Mouse (Mus musculus) hindbrain, embryonic 15.5 days (tissue): ENCODE measurements around the gene Atg2a. TPM values are rescaled to one million over a fixed set of nuclear protein-coding genes. Genes with fewer than 3 reads are reported as not detected.
A peak's percentile ranks its signal among the peaks of the same experiment; 100 is the strongest.

Source experiments
- ATAC-seq: fragments of 200-750 bp; cut with Nextera tagmentation; 2 replicates; pipeline ENCODE4 v1.8.0; 2017; ENCODE audit warnings: low read depth, moderate number of reproducible peaks, moderate TSS enrichment; ENCODE audit not compliant: low FRiP score
- H3K27ac ChIP-seq: fragments of 300-500 bp; sonication (generic); replicated peaks from 2 replicates; pipeline ENCODE4 v1.5.1; 2015; ENCODE audit warnings: mild to moderate bottlenecking, inconsistent platforms
- H3K27me3 ChIP-seq: fragments of 300-500 bp; sonication (generic); 2 replicates; pipeline ENCODE4 v1.6.1; 2015; ENCODE audit warnings: control low read depth, inconsistent platforms
- H3K36me3 ChIP-seq: fragments of 300-500 bp; sonication (generic); 2 replicates; pipeline ENCODE4 v1.6.1; 2015; ENCODE audit warnings: control low read depth, inconsistent platforms
- H3K4me1 ChIP-seq: fragments of 300-500 bp; sonication (generic); replicated peaks from 2 replicates; pipeline ENCODE4 v1.6.1; 2015; ENCODE audit warnings: control low read depth, inconsistent platforms
- H3K4me2 ChIP-seq: fragments of 300-500 bp; sonication (generic); 2 replicates; pipeline ENCODE4 v1.6.1; 2015; ENCODE audit warnings: moderate library complexity, mild to moderate bottlenecking, inconsistent platforms
- H3K4me3 ChIP-seq: fragments of 300-500 bp; sonication (generic); 2 replicates; pipeline ENCODE4 v1.5.1; 2015; ENCODE audit warnings: mild to moderate bottlenecking, inconsistent platforms
- H3K9ac ChIP-seq: fragments of 300-500 bp; sonication (generic); 2 replicates; pipeline ENCODE4 v1.6.1; 2015; ENCODE audit warnings: inconsistent platforms
- H3K9me3 ChIP-seq: fragments of 300-500 bp; sonication (generic); 2 replicates; pipeline ENCODE4 v1.6.1; 2016; ENCODE audit warnings: control low read depth, inconsistent platforms
- WGBS: fragments of 180-500 bp; shearing (Covaris S2); methylation state at CpG from one replicate; pipeline ENCODE4 v1.1.7; 2015; 5-methylcytosine and 5-hydroxymethylcytosine counted together
- polyA plus RNA-seq: library from polyadenylated mRNA; unstranded; fragments of >200 nt; fragmentation: Nextera tagmentation; extraction: Ambion mirVana; gene quantifications from 2 replicates; pipeline ENCODE4 v1.2.1, GENCODE M21; 2015

Gene Atg2a
- polyA plus RNA-seq, 1 experiment from 2014 or later: 16.1 TPM

DNA sequence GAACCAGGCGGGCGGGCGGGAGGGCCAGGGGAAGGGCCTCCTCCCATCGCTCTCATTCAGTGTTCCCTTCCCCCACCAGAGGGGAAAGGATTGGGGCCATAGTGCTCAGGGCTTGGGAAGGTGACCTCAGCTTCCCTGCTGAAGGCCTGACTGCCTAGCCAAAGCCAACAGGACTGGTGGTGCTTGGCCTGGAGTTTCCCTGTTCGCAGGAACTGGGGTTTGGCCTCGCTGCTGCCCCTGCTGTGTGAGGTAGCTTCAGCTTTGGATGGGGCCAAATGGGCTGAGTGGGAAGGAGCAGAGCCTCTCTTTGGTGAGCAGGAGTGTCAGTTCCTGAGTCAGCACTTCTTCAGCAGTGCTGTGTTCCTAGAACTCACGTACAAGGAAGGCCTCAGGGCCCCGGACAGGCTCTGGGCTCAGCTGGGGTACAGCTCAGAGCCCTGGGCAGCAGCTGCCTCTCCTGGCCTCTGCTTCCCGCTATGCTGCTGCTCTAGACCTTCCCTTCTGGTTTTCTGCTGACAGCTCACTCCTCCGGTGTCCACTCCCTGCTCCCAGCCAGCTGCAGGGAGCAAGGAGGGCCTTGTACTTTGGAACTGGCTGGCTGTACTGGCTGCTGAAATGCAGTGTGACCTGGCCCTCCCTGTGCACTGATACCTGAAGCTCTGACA is 49.8 kb downstream of the Atg2a start:
- no peak overlapping the region for H3K4me2 ChIP-seq
- no peak overlapping the region for H3K9ac ChIP-seq
- H3K27ac ChIP-seq: peak overlapping the region; percentile 38
- H3K4me3 ChIP-seq: no peak overlapping the region
- no peaks in the 10 kb centered on the region for H3K27me3 ChIP-seq
- 79% methylated on average over 10 of the region's 10 CpGs for WGBS
- H3K4me1 ChIP-seq: peaks cover 18% of the 10 kb centered on the region; the same call in 1 of the 2 replicates
- H3K36me3 ChIP-seq: peaks cover 26% of the 10 kb centered on the region
- no peak for ATAC-seq
- H3K9me3 ChIP-seq: no peaks in the 10 kb centered on the region

GRCm38 (mm10) chr19:6292262-6292661 is 50.8 kb downstream of the Atg2a start:
- H3K27ac ChIP-seq: no peak overlapping the region
- H3K9me3 ChIP-seq: no peaks in the 10 kb centered on the region
- 92% methylated on average over 5 of the region's 5 CpGs for WGBS
- no peak overlapping the region for H3K9ac ChIP-seq
- no peak for ATAC-seq
- peaks cover 9% of the 10 kb centered on the region; the same call in 1 of the 2 replicates for H3K4me1 ChIP-seq
- H3K36me3 ChIP-seq: peaks cover 32% of the 10 kb centered on the region
- no peaks in the 10 kb centered on the region for H3K27me3 ChIP-seq
- H3K4me3 ChIP-seq: no peak overlapping the region
- H3K4me2 ChIP-seq: no peak overlapping the region

- 94% methylated on average over 17 of the region's 17 CpGs for WGBS
- no peaks in the 10 kb centered on the region for H3K9me3 ChIP-seq
- peaks cover under 1% of the 10 kb centered on the region; the same call in 1 of the 2 replicates for H3K4me1 ChIP-seq
- H3K4me2 ChIP-seq: no peak overlapping the region
- no peak overlapping the region for H3K9ac ChIP-seq
- peaks cover 47% of the 10 kb centered on the region for H3K36me3 ChIP-seq
- no peaks in the 10 kb centered on the region for H3K27me3 ChIP-seq
- H3K27ac ChIP-seq: no peak overlapping the region
- H3K4me3 ChIP-seq: no peak overlapping the region
- ATAC-seq: no peak
These were observed 52.8 kb downstream of the Atg2a start for GRCm38 (mm10) chr19:6294301-6294700.

DNA sequence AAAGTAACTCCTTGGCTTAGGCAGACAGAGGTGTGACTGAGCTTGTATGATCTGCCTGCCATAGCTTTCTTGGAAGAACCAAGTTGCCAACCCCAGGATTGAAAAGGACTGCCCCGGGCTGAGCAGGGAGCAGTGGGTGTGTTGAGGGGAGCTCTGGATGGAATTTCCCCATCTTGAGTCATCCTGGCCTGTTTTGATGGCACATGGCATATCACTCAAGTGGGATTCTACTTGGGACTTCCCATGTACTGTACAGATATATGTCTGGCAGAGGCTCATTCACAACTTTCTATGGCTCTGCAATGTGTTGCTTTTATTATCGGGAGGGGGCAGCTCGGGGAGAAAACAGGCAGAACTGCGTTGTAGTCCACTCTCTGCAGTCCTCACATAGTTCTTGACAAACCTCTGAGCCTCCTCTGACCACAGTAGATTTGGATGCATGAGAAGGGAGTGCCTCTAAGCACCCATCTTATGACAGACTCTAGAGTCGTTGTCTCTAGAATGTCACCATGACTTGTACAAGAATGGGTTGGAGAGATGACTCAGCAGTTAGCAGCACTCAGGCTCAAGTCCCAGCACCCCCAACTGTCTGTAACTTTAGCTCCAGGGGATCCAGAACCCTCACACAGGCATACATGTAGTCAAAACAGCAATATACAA is 55.2 kb downstream of the Atg2a start:
- H3K36me3 ChIP-seq: peaks cover 44% of the 10 kb centered on the region
- ATAC-seq: no peak
- no peak overlapping the region for H3K4me3 ChIP-seq
- peaks cover 7% of the 10 kb centered on the region; the same call in 1 of the 2 replicates for H3K4me1 ChIP-seq
- no peak overlapping the region for H3K27ac ChIP-seq
- H3K27me3 ChIP-seq: no peaks in the 10 kb centered on the region
- H3K9ac ChIP-seq: no peak overlapping the region
- H3K9me3 ChIP-seq: no peaks in the 10 kb centered on the region
- no peak overlapping the region for H3K4me2 ChIP-seq
- WGBS: 96% methylated on average over 5 of the region's 5 CpGs

DNA sequence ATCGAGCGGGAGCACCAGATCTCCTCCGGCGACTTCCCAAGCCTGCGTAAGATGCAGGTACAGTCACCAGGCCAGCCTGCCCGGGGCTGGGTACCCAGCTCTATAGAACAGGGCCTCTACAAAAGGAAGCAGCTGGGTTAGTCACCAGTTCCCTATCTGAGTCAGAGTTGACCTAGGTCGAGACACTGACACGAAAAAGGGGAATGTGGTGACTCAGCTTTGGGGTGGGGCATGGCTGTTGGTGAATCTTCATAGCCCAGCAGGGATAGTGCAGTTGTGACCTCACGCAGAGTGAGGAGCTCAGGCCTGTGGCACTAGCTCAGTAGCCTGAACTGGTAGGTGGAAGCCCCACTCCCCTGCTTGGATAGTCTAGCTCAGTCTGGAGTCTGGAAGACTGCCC is 56.2 kb downstream of the Atg2a start:
- Histone ChIP-seq H3K27me3 (no peaks in the 10 kb centered on the region), H3K36me3 (peaks cover 44% of the 10 kb centered on the region), H3K4me1 (peaks cover 10% of the 10 kb centered on the region), H3K9ac (no peak overlapping the region), H3K4me2 (no peak overlapping the region), H3K4me3 (no peak overlapping the region), H3K27ac (no peak overlapping the region), H3K9me3 (no peaks in the 10 kb centered on the region)
- no peak for ATAC-seq
- 95% methylated on average over 9 of the region's 9 CpGs for WGBS

GRCm38 (mm10) chr19:6299003-6299402 is 57.5 kb downstream of the Atg2a start:
- ATAC-seq: no peak
- Histone ChIP-seq H3K36me3 (peaks cover 44% of the 10 kb centered on the region), H3K9me3 (no peaks in the 10 kb centered on the region)

GRCm38 (mm10) chr19:6299450-6300267 is 58.2 kb downstream of the Atg2a start:
- Histone ChIP-seq H3K4me2 (no peak overlapping the region), H3K9ac (no peak overlapping the region), H3K9me3 (no peaks in the 10 kb centered on the region), H3K4me3 (no peak overlapping the region), H3K27ac (0 out of 2 replicates have a peak overlapping the region, but pooled peaks have one; percentile 23), H3K4me1 (peaks cover 10% of the 10 kb centered on the region), H3K27me3 (no peaks in the 10 kb centered on the region), H3K36me3 (peaks cover 44% of the 10 kb centered on the region)
- WGBS: 87% methylated on average over 7 of the region's 7 CpGs
- no peak for ATAC-seq

More at GRCm38 (mm10) chr19:6299003-6299402, 57.5 kb downstream of the Atg2a start:
- no peaks in the 10 kb centered on the region for H3K27me3 ChIP-seq
- H3K9ac ChIP-seq: no peak overlapping the region
- 90% methylated on average over 4 of the region's 4 CpGs for WGBS
- H3K4me2 ChIP-seq: no peak overlapping the region
- H3K4me1 ChIP-seq: peaks cover 10% of the 10 kb centered on the region
- no peak overlapping the region for H3K4me3 ChIP-seq
- H3K27ac ChIP-seq: no peak overlapping the region

DNA sequence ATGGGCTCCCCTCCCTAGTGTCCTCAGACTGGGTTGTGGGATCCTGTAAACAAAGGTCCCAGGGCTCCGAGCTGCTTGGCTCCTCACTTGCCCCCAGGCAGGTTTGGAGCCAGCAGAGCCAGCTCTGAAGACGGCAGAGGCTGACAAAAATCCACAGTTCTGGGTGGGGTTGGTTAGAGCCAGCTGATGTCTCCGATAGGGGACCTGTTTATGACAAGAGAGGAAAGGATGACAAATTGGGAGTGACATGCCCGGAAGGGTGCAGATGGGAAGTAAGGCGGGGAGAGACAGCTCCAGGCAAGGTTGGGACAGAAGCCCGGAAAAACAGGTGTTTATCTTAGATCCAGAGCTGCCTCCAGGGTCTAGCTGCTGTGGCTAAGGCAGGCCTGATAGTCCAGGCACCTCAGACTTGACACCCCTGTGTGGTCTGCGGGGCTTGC is 59.0 kb downstream of the Atg2a start:
- Histone ChIP-seq H3K27ac (no peak overlapping the region), H3K4me1 (peaks cover 10% of the 10 kb centered on the region), H3K36me3 (peaks cover 36% of the 10 kb centered on the region), H3K9me3 (no peaks in the 10 kb centered on the region), H3K4me3 (no peak overlapping the region), H3K4me2 (no peak overlapping the region), H3K9ac (no peak overlapping the region), H3K27me3 (no peaks in the 10 kb centered on the region)
- WGBS: 51% methylated on average over 7 of the region's 7 CpGs
- ATAC-seq: no peak

GRCm38 (mm10) chr19:6302114-6302513 is 60.6 kb downstream of the Atg2a start:
- Histone ChIP-seq H3K36me3 (peaks cover 22% of the 10 kb centered on the region), H3K9me3 (no peaks in the 10 kb centered on the region), H3K4me1 (peaks cover 17% of the 10 kb centered on the region), H3K4me2 (no peak overlapping the region), H3K9ac (no peak overlapping the region), H3K27ac (peak overlapping the region; percentile 25; the same call in 1 of the 2 replicates), H3K27me3 (no peaks in the 10 kb centered on the region), H3K4me3 (no peak overlapping the region)
- WGBS: 93% methylated on average over 5 of the region's 5 CpGs
- no peak for ATAC-seq

GRCm38 (mm10) chr19:6302522-6302921 is 61.1 kb downstream of the Atg2a start:
- WGBS: 43% methylated on average over 4 of the region's 4 CpGs
- Histone ChIP-seq H3K27me3 (no peaks in the 10 kb centered on the region), H3K36me3 (peaks cover 17% of the 10 kb centered on the region), H3K4me3 (no peak overlapping the region), H3K27ac (peak overlapping the region; percentile 25; the same call in 1 of the 2 replicates), H3K9ac (no peak overlapping the region), H3K9me3 (no peaks in the 10 kb centered on the region), H3K4me2 (no peak overlapping the region), H3K4me1 (peaks cover 21% of the 10 kb centered on the region)
- ATAC-seq: 0 out of 2 replicates have a peak, but pooled peaks have one; percentile 5

DNA sequence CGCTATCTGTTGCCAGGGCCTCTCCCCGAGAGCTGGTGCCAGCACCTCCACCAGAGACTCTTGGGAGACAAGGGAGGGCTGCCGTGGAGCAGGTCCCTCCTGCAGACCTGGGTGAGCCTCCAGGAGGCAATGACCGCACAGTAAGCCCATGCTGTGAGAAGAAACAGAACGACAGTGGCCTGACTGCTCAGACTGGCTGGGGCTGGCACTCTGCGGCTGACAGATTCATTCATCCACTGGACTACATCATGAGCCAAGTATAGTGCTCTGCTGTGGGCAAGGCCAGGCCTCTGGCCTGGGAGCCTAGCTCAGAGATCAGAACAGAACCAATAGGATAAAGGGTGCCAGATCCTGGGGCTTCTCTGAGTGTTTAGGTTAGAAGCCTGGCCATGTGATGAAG is 62.4 kb downstream of the Atg2a start:
- ATAC-seq: no peak
- WGBS: 80% methylated on average over 6 of the region's 6 CpGs
- no peak overlapping the region for H3K4me2 ChIP-seq
- H3K4me3 ChIP-seq: no peak overlapping the region
- H3K9me3 ChIP-seq: no peaks in the 10 kb centered on the region
- H3K4me1 ChIP-seq: peaks cover 21% of the 10 kb centered on the region
- no peak overlapping the region for H3K9ac ChIP-seq
- no peaks in the 10 kb centered on the region for H3K27me3 ChIP-seq
- peaks cover 4% of the 10 kb centered on the region; the same call in 1 of the 2 replicates for H3K36me3 ChIP-seq
- no peak overlapping the region for H3K27ac ChIP-seq
